Mouse (Mus musculus) leukemia stem cell, adult 10-12 weeks (primary cell): ENCODE measurements around the gene Phldb1. TPM values are rescaled to one million over a fixed set of nuclear protein-coding genes. Genes with fewer than 3 reads are reported as not detected.

ENCODE experiments used
- polyA plus RNA-seq: library from polyadenylated mRNA; stranded (reverse); fragments of >175 nt; gene quantifications from 2 replicates; pipeline ENCODE4 v1.2.3, GENCODE M21; 2012; ENCODE audit warnings: low replicate concordance

Phldb1 gene
- polyA plus RNA-seq, result 67.2 and 68.9 TPM in 2 replicates

GRCm38 (mm10) chr9:44734524-44735494, at the start of gene Phldb1:
Phldb1 (minus strand) TSS chr9:44735198.

GRCm38 (mm10) chr9:44767101-44768028, 32.4 kb upstream of the Phldb1 start, which contains the start of the genes Arcn1 and Ift46:
Arcn1 (minus strand) TSS chr9:44767845.
Ift46 (plus strand) TSS chr9:44767908.

GRCm38 (mm10) chr9:44673005-44673404, 62.0 kb downstream of the Phldb1 start, which contains the start of gene Treh:
Treh (plus strand) TSS chr9:44673233.

Other genes with a start within 250 kb of the Phldb1 start
- 2.1 and 9.7 TPM in 2 replicates for gene Cxcr5, start 173.3 kb downstream of the Phldb1 start, polyA plus RNA-seq
- 30.0 and 54.1 TPM in 2 replicates for gene Ddx6, start 130.3 kb downstream of the Phldb1 start, polyA plus RNA-seq
- gene Treh, start 62.0 kb downstream of the Phldb1 start, polyA plus RNA-seq, result not detected in 2 replicates
- 8.9 and 12.4 TPM in 2 replicates for gene Arcn1, start 32.6 kb upstream of the Phldb1 start, polyA plus RNA-seq
- 1.4 and 5.6 TPM in 2 replicates for gene Ift46, start 32.7 kb upstream of the Phldb1 start, polyA plus RNA-seq
- gene Tmem25, start 64.1 kb upstream of the Phldb1 start, polyA plus RNA-seq, result 0.14 TPM in 1 of 2 replicates, not detected in the other
- gene Ttc36, start 67.9 kb upstream of the Phldb1 start, polyA plus RNA-seq, result 1.9 TPM in 1 of 2 replicates, not detected in the other
- gene Kmt2a, start 146.1 kb upstream of the Phldb1 start, polyA plus RNA-seq, result 19.4 and 37.0 TPM in 2 replicates
- 33.7 and 74.8 TPM in 2 replicates for gene Atp5l, start 185.5 kb upstream of the Phldb1 start, polyA plus RNA-seq
- gene Ube4a, start 230.4 kb upstream of the Phldb1 start, polyA plus RNA-seq, result 3.4 and 7.9 TPM in 2 replicates
- gene Cd3g, start 245.2 kb upstream of the Phldb1 start, polyA plus RNA-seq, result 0.66 and 1.8 TPM in 2 replicates
- gene Cd3d, start 246.6 kb upstream of the Phldb1 start, polyA plus RNA-seq, result 0.28 TPM in 1 of 2 replicates, not detected in the other